Mouse (Mus musculus) ES-Bruce4 (cell line): ENCODE measurements around the gene Gm11146. TPM values are rescaled to one million over a fixed set of nuclear protein-coding genes. Genes with fewer than 3 reads are reported as not detected.

ENCODE experiments used
- H3K27ac ChIP-seq: 2 replicates; pipeline ENCODE4 v1.5.1; 2012; ENCODE audit warnings: low read length, inconsistent platforms; ENCODE audit not compliant: insufficient read depth
- H3K27me3 ChIP-seq: 2 replicates; pipeline ENCODE4 v1.6.1; 2012; ENCODE audit warnings: mild to moderate bottlenecking, low read length, inconsistent platforms; ENCODE audit not compliant: control insufficient read depth, poor library complexity, insufficient read depth, severe bottlenecking
- H3K36me3 ChIP-seq: 2 replicates; pipeline ENCODE4 v1.6.1; 2012; ENCODE audit warnings: inconsistent platforms, mild to moderate bottlenecking, low read length, moderate library complexity; ENCODE audit not compliant: control insufficient read depth, poor library complexity, insufficient read depth, severe bottlenecking
- H3K4me1 ChIP-seq: one replicate; pipeline ENCODE4 v1.8.1; 2011; ENCODE audit warnings: low read length; ENCODE audit not compliant: control insufficient read depth, insufficient read depth
- H3K4me3 ChIP-seq: 2 replicates; pipeline ENCODE4 v1.5.1; 2011; ENCODE audit warnings: low read depth, mild to moderate bottlenecking, low read length
- H3K9ac ChIP-seq: 2 replicates; pipeline ENCODE4 v1.6.1; 2012; ENCODE audit warnings: low read depth, mild to moderate bottlenecking, inconsistent platforms; ENCODE audit not compliant: poor library complexity, severe bottlenecking
- H3K9me3 ChIP-seq: replicated peaks from 2 replicates; pipeline ENCODE4 v1.6.1; 2012; ENCODE audit warnings: mild to moderate bottlenecking, low read length, inconsistent platforms; ENCODE audit not compliant: control insufficient read depth, poor library complexity, insufficient read depth, severe bottlenecking
- CTCF ChIP-seq: IDR thresholded peaks from one replicate; pipeline ENCODE4 v1.8.1; 2011; ENCODE audit warnings: low read depth, low read length
- EP300 ChIP-seq: IDR thresholded peaks from 2 replicates; pipeline ENCODE4 v1.6.1; 2011; ENCODE audit warnings: low read depth, low read length; ENCODE audit not compliant: insufficient read depth
- POLR2A ChIP-seq: IDR thresholded peaks from one replicate; pipeline ENCODE4 v1.8.1; 2011; ENCODE audit warnings: low read length; ENCODE audit not compliant: insufficient read depth
- polyA plus RNA-seq: library from polyadenylated mRNA; stranded (reverse); fragments of >200 nt; gene quantifications from 2 replicates; pipeline ENCODE4 v1.2.4, GENCODE M21; 2011; ENCODE audit warnings: low read depth; ENCODE audit not compliant: missing spikeins, insufficient read depth, insufficient read length

Gene Gm11146
- polyA plus RNA-seq, 1 experiment = not detected

GRCm38 (mm10) chr16:77592986-77593385 lies 8.9 kb downstream of the Gm11146 start:
- no peaks in the 10 kb centered on the region for H3K36me3 ChIP-seq
- TF ChIP-seq CTCF = no peak
- no peak for TF ChIP-seq POLR2A
- TF ChIP-seq EP300 = no peak
- H3K27me3 ChIP-seq = no peaks in the 10 kb centered on the region
- H3K4me3 ChIP-seq = no peak overlapping the region
- no peak overlapping the region for H3K27ac ChIP-seq
- H3K9ac ChIP-seq = no peak overlapping the region
- H3K4me1 ChIP-seq = no peaks in the 10 kb centered on the region
- H3K9me3 ChIP-seq = no peaks in the 10 kb centered on the region

GRCm38 (mm10) chr16:77573036-77573435 lies 28.9 kb downstream of the Gm11146 start:
- H3K9me3 ChIP-seq = no peaks in the 10 kb centered on the region
- TF ChIP-seq EP300 = no peak
- no peak for TF ChIP-seq CTCF
- no peak for TF ChIP-seq POLR2A

GRCm38 (mm10) chr16:77569457-77569856 lies 32.4 kb downstream of the Gm11146 start:
- Histone ChIP-seq H3K27me3 (no peaks in the 10 kb centered on the region), H3K4me3 (no peak overlapping the region), H3K9me3 (no peaks in the 10 kb centered on the region), H3K27ac (no peak overlapping the region), H3K4me1 (no peaks in the 10 kb centered on the region), H3K36me3 (no peaks in the 10 kb centered on the region), H3K9ac (no peak overlapping the region)
- TF ChIP-seq EP300 (no peak), POLR2A (no peak), CTCF (no peak)

More at GRCm38 (mm10) chr16:77573036-77573435, 28.9 kb downstream of the Gm11146 start:
- Histone ChIP-seq H3K27ac (no peak overlapping the region), H3K4me3 (no peak overlapping the region), H3K4me1 (no peaks in the 10 kb centered on the region), H3K9ac (no peak overlapping the region), H3K27me3 (no peaks in the 10 kb centered on the region), H3K36me3 (no peaks in the 10 kb centered on the region)

GRCm38 (mm10) chr16:77568384-77568783 lies 33.5 kb downstream of the Gm11146 start:
- H3K4me1 ChIP-seq = no peaks in the 10 kb centered on the region
- no peak overlapping the region for H3K4me3 ChIP-seq
- no peak overlapping the region for H3K27ac ChIP-seq
- no peaks in the 10 kb centered on the region for H3K27me3 ChIP-seq
- no peaks in the 10 kb centered on the region for H3K36me3 ChIP-seq
- H3K9me3 ChIP-seq = no peaks in the 10 kb centered on the region
- no peak for TF ChIP-seq POLR2A
- no peak for TF ChIP-seq EP300
- TF ChIP-seq CTCF = no peak
- no peak overlapping the region for H3K9ac ChIP-seq

- Histone ChIP-seq H3K36me3 (no peaks in the 10 kb centered on the region), H3K27me3 (no peaks in the 10 kb centered on the region), H3K9me3 (no peaks in the 10 kb centered on the region), H3K4me3 (no peak overlapping the region), H3K9ac (no peak overlapping the region), H3K27ac (no peak overlapping the region), H3K4me1 (no peaks in the 10 kb centered on the region)
- TF ChIP-seq EP300 = no peak
- no peak for TF ChIP-seq POLR2A
- no peak for TF ChIP-seq CTCF
Observed at GRCm38 (mm10) chr16:77562852-77563251, 39.0 kb downstream of the Gm11146 start.

GRCm38 (mm10) chr16:77556446-77557105 lies 45.3 kb downstream of the Gm11146 start:
- H3K27me3 ChIP-seq = no peaks in the 10 kb centered on the region
- H3K9me3 ChIP-seq = no peaks in the 10 kb centered on the region
- H3K9ac ChIP-seq = no peak overlapping the region
- no peak overlapping the region for H3K27ac ChIP-seq
- no peaks in the 10 kb centered on the region for H3K4me1 ChIP-seq
- H3K36me3 ChIP-seq = no peaks in the 10 kb centered on the region
- no peak overlapping the region for H3K4me3 ChIP-seq
- TF ChIP-seq POLR2A (no peak), CTCF (no peak)
